Mouse (Mus musculus): ENCODE data around the gene Ncln. TPM values are rescaled to one million over a fixed set of nuclear protein-coding genes. Genes with fewer than 3 reads are reported as not detected.

Gene Ncln
- total and polyA plus RNA-seq, 3 experiments = 35.5 to 154 (median 58.2) TPM

DNA sequence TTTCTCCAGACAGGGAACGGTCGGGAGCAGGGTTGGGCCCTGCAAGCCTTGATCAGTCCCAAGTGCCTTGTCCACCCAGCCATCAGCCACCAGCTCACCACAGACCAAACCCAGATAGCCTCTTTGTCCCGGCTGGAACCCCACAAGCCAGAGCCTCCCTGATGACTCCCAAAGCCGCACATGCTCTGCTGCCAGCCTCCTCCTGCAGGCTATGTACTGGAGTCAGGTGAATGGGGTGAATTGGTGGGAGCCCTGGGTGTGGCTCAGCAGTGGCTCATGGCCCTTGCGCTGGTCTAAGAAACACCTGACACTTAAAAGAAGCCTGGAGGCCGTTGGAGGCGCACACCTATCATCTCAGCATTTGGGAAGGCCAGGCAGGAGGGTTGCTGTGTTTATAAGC is 33.3 kb downstream of the Ncln start:
- Histone ChIP-seq H3K27me3 (ENCODE audit: insufficient read depth, low read length) (peaks cover 72% of the 10 kb centered on the region), H3K4me1 (ENCODE audit: insufficient read depth, low read depth, low read length) (peaks cover 61% of the 10 kb centered on the region)

DNA sequence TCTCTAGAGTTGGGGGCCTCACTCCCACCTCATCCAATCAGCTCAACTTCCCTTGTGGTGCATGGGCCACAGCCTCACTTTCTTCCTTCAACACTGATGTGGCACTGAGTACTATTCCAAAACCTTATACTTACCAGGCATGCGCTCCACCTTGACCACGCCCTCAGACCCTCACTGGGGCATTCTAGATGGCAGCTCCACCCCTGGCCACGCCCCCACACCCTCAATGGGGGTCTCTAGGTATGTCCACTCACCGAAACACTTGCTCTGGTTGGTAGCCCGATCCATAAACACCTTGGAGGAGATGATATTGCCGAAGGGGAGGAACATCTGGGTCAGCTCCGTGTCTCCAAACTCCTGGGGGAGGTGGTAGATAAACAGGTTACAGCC is 33.8 kb downstream of the Ncln start:
- Histone ChIP-seq H3K27me3 (ENCODE audit: insufficient read depth, low read length) (peaks cover 67% of the 10 kb centered on the region), H3K9me3 (replicated peaks) (no peaks in the 10 kb centered on the region), H3K4me3 (ENCODE audit: low read depth, low read length) (no peak overlapping the region; the same call in 1 of the 2 replicates), H3K4me1 (ENCODE audit: insufficient read depth, low read depth, low read length) (peaks cover 64% of the 10 kb centered on the region), H3K36me3 (replicated peaks) (no peaks in the 10 kb centered on the region)
- ATAC-seq (ENCODE audit: extremely low read depth, insufficient number of reproducible peaks, low FRiP score, poor library complexity, severe bottlenecking) (no peak), DNase-seq (ENCODE audit: low spot score) (no peak)
- TF ChIP-seq POLR2AphosphoS5 (IDR thresholded peaks at IDR 0.05; ENCODE audit: insufficient replicate concordance, low read depth, low read length) = no peak
- no peak for TF ChIP-seq GATA2 (IDR thresholded peaks at IDR 0.05; ENCODE audit: borderline replicate concordance, low read depth, low read length)
- TF ChIP-seq TAL1 (conservative IDR thresholded peaks at IDR 0.05; ENCODE audit: low read depth, low read length) = no peak
- TF ChIP-seq CTCF (IDR thresholded peaks at IDR 0.05; ENCODE audit: low read depth, low read length) = no peak
- no peak for TF ChIP-seq GATA1 (IDR thresholded peaks at IDR 0.05; ENCODE audit: borderline replicate concordance, low read length)

More for the DNA sequence above, 33.3 kb downstream of the Ncln start:
- DNase-seq (ENCODE audit: low spot score) = no peak
- Histone ChIP-seq H3K36me3 (replicated peaks) (no peaks in the 10 kb centered on the region), H3K9me3 (replicated peaks) (no peaks in the 10 kb centered on the region), H3K4me3 (ENCODE audit: low read depth, low read length) (no peak overlapping the region)
- no peak for ATAC-seq (ENCODE audit: extremely low read depth, insufficient number of reproducible peaks, low FRiP score, poor library complexity, severe bottlenecking)
- no peak for TF ChIP-seq TAL1 (conservative IDR thresholded peaks at IDR 0.05; ENCODE audit: low read depth, low read length)
- no peak for TF ChIP-seq POLR2AphosphoS5 (IDR thresholded peaks at IDR 0.05; ENCODE audit: insufficient replicate concordance, low read depth, low read length)
- TF ChIP-seq GATA1 (IDR thresholded peaks at IDR 0.05; ENCODE audit: borderline replicate concordance, low read length) = no peak
- no peak for TF ChIP-seq GATA2 (IDR thresholded peaks at IDR 0.05; ENCODE audit: borderline replicate concordance, low read depth, low read length)
- no peak for TF ChIP-seq CTCF (IDR thresholded peaks at IDR 0.05; ENCODE audit: low read depth, low read length)

DNA sequence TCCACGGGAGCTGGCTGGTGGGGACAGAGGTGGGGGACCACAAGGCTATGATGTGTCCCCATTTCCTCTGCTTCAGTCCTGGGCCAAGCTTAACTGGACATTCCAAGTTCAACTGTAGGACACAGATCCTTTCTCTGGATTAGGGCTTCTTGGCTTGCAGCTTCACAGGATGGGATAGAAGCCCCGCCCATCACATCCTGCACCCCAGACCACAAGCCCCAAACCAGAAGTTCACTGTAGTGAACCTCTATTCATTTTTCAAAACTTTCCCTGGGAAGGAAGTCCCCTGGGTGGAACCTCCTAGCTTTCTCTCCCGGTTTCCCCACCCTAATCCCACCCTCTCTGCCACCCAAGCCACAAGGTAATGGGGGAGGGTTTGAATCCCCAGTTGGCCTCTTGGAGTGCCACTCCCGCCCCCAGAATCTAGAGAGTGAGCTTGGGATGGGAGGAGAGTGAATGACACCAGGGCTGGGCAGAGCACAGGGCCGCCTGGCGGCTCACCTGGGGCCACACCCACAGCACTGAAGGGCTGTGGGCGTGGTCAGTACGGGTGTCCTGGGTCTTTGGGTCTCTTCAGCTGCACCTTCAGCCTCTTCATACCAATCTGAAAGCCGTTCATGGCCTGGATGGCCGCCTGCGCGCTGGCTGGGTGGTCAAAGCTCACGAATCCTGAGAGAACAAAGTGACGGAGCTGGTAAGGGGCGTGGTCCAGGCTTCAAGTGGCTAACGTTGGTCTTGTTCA is 34.3 kb downstream of the Ncln start:
- H3K27me3 ChIP-seq (ENCODE audit: insufficient read depth, low read length) = peaks cover 62% of the 10 kb centered on the region

GRCm38 (mm10) chr10:81460951-81461350 is 35.2 kb downstream of the Ncln start:
- Histone ChIP-seq H3K4me1 (ENCODE audit: insufficient read depth, low read depth, low read length) (peaks cover 72% of the 10 kb centered on the region), H3K27me3 (ENCODE audit: insufficient read depth, low read length) (peaks cover 55% of the 10 kb centered on the region), H3K9me3 (replicated peaks) (no peaks in the 10 kb centered on the region), H3K36me3 (replicated peaks) (no peaks in the 10 kb centered on the region), H3K4me3 (ENCODE audit: low read depth, low read length) (no peak overlapping the region)
- DNase-seq (ENCODE audit: low spot score) = no peak
- no peak for ATAC-seq (ENCODE audit: extremely low read depth, insufficient number of reproducible peaks, low FRiP score, poor library complexity, severe bottlenecking)
- TF ChIP-seq TAL1 (conservative IDR thresholded peaks at IDR 0.05; ENCODE audit: low read depth, low read length) = no peak
- no peak for TF ChIP-seq GATA2 (IDR thresholded peaks at IDR 0.05; ENCODE audit: borderline replicate concordance, low read depth, low read length)
- no peak for TF ChIP-seq GATA1 (IDR thresholded peaks at IDR 0.05; ENCODE audit: borderline replicate concordance, low read length)
- TF ChIP-seq CTCF (IDR thresholded peaks at IDR 0.05; ENCODE audit: low read depth, low read length) = no peak
- no peak for TF ChIP-seq POLR2AphosphoS5 (IDR thresholded peaks at IDR 0.05; ENCODE audit: insufficient replicate concordance, low read depth, low read length)

More for the DNA sequence above, 34.3 kb downstream of the Ncln start:
- TF ChIP-seq GATA2 (IDR thresholded peaks at IDR 0.05; ENCODE audit: borderline replicate concordance, low read depth, low read length) (no peak), POLR2AphosphoS5 (IDR thresholded peaks at IDR 0.05; ENCODE audit: insufficient replicate concordance, low read depth, low read length) (no peak), GATA1 (IDR thresholded peaks at IDR 0.05; ENCODE audit: borderline replicate concordance, low read length) (no peak), TAL1 (conservative IDR thresholded peaks at IDR 0.05; ENCODE audit: low read depth, low read length) (no peak), CTCF (IDR thresholded peaks at IDR 0.05; ENCODE audit: low read depth, low read length) (no peak)
- no peak for DNase-seq (ENCODE audit: low spot score)
- Histone ChIP-seq H3K9me3 (replicated peaks) (no peaks in the 10 kb centered on the region), H3K4me1 (ENCODE audit: insufficient read depth, low read depth, low read length) (peaks cover 67% of the 10 kb centered on the region), H3K36me3 (replicated peaks) (no peaks in the 10 kb centered on the region), H3K4me3 (ENCODE audit: low read depth, low read length) (no peak overlapping the region; the same call in 1 of the 2 replicates)
- no peak for ATAC-seq (ENCODE audit: extremely low read depth, insufficient number of reproducible peaks, low FRiP score, poor library complexity, severe bottlenecking)

- no peak for TF ChIP-seq GATA2 (IDR thresholded peaks at IDR 0.05; ENCODE audit: borderline replicate concordance, low read depth, low read length)
- TF ChIP-seq CTCF (IDR thresholded peaks at IDR 0.05; ENCODE audit: low read depth, low read length) = no peak
- no peak for TF ChIP-seq TAL1 (conservative IDR thresholded peaks at IDR 0.05; ENCODE audit: low read depth, low read length)
- no peak for TF ChIP-seq POLR2AphosphoS5 (IDR thresholded peaks at IDR 0.05; ENCODE audit: insufficient replicate concordance, low read depth, low read length)
- TF ChIP-seq GATA1 (IDR thresholded peaks at IDR 0.05; ENCODE audit: borderline replicate concordance, low read length) = no peak
- Histone ChIP-seq H3K27me3 (ENCODE audit: insufficient read depth, low read length) (peaks cover 56% of the 10 kb centered on the region), H3K4me3 (ENCODE audit: low read depth, low read length) (no peak overlapping the region)
Observed at GRCm38 (mm10) chr10:81460471-81460870, 35.7 kb downstream of the Ncln start.

DNA sequence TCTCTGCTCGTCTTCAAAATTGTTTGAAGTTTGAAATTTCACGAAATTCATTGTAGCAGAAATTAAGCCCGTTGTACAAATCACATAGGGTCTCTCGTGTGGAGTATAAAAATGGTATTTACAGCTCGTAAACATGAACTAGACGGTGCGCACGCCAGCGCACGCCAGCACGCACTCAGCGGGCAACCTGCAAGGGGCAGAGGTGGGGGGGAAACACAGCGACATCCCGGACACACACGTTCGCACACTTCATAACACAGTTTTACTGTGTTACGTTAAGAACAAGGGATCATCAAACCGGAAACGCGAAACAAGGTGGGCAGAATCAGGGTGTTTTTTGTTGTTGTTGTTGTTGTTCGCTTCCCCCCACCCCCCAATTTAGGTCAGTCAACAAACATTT is 36.8 kb downstream of the Ncln start:
- peaks cover 62% of the 10 kb centered on the region for H3K4me1 ChIP-seq (ENCODE audit: insufficient read depth, low read depth, low read length)
- no peak overlapping the region for H3K4me3 ChIP-seq (ENCODE audit: low read depth, low read length)
- H3K36me3 ChIP-seq (replicated peaks) = no peaks in the 10 kb centered on the region
- DNase-seq (ENCODE audit: low spot score) (no peak), ATAC-seq (ENCODE audit: extremely low read depth, insufficient number of reproducible peaks, low FRiP score, poor library complexity, severe bottlenecking) (no peak)
- no peaks in the 10 kb centered on the region for H3K9me3 ChIP-seq (replicated peaks)
- TF ChIP-seq GATA1 (IDR thresholded peaks at IDR 0.05; ENCODE audit: borderline replicate concordance, low read length) = no peak
- no peak for TF ChIP-seq GATA2 (IDR thresholded peaks at IDR 0.05; ENCODE audit: borderline replicate concordance, low read depth, low read length)
- TF ChIP-seq CTCF (IDR thresholded peaks at IDR 0.05; ENCODE audit: low read depth, low read length) = no peak
- H3K27me3 ChIP-seq (ENCODE audit: insufficient read depth, low read length) = peaks cover 56% of the 10 kb centered on the region

More at GRCm38 (mm10) chr10:81460471-81460870, 35.7 kb downstream of the Ncln start:
- no peak for ATAC-seq (ENCODE audit: extremely low read depth, insufficient number of reproducible peaks, low FRiP score, poor library complexity, severe bottlenecking)
- H3K36me3 ChIP-seq (replicated peaks) = no peaks in the 10 kb centered on the region
- H3K9me3 ChIP-seq (replicated peaks) = no peaks in the 10 kb centered on the region
- no peak for DNase-seq (ENCODE audit: low spot score)
- peaks cover 72% of the 10 kb centered on the region for H3K4me1 ChIP-seq (ENCODE audit: insufficient read depth, low read depth, low read length)
